Mouse (Mus musculus): ENCODE results near the gene Helz.

Gene Helz

DNA sequence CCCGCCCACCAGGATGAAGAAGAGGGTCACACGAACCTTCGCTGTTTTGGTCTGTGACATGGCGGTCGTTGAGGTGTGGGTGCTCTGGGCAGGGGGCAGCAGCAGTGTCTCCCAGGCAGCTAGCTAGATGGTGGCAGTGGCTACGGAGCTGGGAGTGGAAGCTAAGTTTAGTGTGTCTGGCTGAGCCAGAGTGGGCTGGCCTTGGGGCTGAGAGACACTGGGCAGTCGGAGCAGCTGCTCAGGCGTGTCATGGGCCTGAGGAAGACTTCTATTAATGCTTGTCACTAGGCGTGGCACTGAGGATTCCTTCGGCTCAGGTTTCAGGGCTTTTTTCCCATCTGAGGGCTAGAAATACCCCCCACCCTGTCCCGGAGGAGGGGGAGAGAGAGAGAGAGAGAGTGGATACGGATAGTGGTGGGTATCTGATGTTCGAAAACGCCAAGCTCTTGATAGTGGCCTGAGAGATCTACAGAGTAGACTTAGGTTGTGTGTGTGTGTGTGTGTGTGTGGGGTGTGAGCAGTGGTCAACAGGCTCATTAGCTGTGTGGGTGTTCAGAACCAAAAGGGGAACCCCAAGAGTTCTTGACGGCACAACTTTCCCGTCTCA lies 168.7 kb downstream of the Helz start, which contains the start of gene Cacng1:
Cacng1 (minus strand) TSS at position 191 of the 607 bp plus-strand sequence.
- no peak for DNase-seq (ENCODE audit: extremely low spot score, low read depth, low spot score)

DNA sequence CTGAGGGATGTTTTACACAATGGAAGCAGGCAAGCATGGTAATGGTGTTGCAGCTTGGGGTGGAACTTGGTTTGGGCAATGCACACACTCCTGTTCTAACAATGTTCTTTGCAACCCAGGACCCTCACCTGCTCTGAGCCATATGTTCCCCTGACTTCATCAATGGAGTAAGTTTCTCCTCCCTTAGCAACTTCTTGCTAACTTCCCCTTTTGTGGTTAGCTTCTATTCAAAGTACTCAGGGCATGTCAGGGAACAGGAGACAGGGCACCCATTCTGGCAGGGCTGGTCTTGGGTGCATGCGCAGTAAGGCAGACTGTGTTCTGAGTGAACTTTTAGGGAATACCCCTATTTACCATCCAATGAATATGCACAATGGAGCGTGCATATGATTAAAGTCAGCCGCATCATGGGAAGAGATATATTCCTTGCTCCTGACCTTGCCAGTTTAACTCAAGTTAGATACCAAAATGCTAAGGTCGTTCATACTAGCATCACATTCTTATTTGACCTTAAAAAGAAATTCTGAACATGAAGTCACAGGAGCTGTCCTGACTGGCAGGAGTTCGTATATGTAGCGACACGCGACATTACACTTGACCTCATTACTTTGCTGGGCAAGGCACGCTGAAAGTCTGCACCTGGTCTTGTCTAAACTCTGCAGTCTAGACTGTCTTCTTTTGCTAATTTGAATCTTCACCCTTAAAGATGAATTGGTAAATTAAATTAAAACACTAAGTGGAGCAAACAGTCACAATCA lies 172.7 kb downstream of the Helz start:
- DNase-seq (ENCODE audit: extremely low spot score, low read depth, low spot score) = no peak

DNA sequence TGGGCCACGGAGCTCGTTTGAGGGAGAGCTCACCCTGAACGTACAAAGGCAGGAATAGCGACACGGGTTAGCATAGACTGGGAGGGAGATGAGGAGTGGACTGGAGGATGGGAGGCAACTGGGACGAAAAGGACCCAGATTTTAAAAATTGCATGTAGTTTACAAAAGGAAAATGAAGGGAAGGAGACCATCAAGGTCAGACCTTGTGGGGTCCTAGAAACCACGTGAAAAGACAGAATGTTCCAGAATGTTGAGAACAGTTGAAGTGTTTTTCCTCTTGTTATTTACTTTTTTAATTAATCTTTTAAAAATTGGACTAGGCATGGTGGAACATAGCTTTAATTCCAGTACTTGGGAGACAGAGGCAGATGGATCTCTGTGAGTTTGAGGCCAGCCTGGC lies 173.3 kb downstream of the Helz start:
- DNase-seq (ENCODE audit: extremely low spot score, low read depth, low spot score) = no peak

DNA sequence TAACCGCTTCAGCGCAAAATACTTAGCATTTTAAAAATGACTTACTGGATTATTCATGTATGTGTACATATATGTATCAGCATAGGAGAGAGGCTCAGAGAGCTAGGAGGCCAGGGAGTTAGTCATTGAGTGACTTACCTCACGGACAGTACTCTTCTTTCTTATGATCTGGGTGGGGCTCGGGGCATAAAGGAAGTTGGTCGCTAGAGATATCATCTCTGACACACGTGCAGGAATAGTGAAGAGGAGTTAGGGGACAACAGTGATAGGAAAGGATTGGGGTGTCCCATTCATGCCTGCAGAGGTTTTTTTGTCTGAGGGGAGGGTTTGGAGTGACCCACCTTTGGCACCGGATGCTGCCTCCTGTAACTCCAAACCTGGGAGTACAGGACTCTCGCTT lies 176.9 kb downstream of the Helz start:
- no peak for DNase-seq (ENCODE audit: extremely low spot score, low read depth, low spot score)

DNA sequence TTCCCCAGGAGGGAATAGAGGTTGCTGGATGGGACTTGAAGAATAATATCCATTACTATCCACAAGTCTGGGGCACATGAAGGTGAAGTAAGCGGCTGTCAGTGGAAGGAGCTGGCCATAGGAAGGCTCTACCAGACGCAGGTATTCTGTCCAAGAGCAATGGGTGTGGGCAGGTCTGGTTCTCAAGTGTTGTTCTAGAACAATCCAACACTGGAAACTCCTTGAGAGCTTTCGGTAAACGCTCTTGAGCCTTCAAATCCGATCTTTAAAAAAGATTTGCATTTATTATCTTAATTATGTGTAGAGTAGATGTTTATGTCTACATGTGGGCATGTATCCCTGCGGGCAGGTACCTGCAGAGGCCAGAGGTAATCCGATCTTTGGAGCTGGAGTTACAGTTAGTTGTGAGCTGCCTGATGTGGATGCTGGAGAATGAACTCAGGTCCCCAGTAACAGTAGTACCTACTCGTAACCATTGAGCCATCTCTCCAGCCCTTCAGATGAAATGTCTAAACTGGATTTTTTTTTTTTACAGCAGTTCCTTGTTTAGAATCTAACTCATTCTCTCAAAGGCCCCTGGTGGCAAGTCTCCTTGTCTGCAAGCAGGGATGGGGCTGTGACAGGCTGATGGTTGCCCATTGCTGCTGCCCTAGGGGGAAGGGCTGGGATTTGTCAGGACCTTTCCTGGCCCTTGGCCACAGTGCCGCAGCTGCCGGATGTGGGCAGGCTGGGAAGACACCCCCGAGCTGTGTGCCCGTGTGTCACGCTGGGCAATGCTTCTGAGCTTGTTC lies 180.5 kb downstream of the Helz start:
- DNase-seq (ENCODE audit: extremely low spot score, low read depth, low spot score) = no peak

DNA sequence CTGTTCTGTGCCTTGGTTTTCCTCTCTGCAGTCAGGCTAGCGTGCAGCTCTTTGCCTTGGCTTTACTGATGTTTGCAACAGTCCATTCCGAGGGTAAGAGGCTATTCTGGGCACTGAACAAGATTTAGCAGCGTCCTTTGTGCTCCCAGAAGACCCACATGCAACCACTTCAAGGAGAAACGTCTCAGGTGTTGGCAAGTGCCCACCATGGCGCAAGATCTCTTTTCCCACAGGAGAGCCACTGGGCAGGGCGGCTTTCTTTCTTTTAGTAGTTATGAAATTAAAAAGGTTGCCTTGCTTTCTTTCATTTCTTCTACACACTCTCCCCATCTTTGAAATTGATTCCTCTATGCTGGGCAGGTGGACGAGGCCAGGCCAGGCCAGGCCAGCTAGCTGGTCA lies 181.4 kb downstream of the Helz start:
- DNase-seq (ENCODE audit: extremely low spot score, low read depth, low spot score) = no peak

DNA sequence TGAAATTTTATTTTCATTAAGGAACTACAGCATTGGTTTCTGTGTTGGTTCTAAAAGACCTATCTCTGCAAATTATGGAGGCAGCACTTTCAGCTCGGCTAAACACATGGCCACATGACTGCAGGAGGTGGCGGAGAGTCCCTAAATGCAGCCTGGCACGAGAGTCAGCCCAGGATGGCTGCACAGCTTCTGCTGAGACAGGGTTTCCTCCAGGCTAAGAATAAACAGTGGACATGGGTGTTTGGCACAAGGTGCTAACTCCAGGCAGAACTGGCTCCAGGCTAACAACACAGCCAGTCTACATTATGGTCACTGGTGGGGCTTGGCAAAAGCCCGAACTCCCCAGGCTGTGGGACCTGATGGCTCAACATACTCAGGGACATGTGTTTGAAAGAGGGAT lies 183.2 kb downstream of the Helz start:
- DNase-seq (ENCODE audit: extremely low spot score, low read depth, low spot score) = no peak

DNA sequence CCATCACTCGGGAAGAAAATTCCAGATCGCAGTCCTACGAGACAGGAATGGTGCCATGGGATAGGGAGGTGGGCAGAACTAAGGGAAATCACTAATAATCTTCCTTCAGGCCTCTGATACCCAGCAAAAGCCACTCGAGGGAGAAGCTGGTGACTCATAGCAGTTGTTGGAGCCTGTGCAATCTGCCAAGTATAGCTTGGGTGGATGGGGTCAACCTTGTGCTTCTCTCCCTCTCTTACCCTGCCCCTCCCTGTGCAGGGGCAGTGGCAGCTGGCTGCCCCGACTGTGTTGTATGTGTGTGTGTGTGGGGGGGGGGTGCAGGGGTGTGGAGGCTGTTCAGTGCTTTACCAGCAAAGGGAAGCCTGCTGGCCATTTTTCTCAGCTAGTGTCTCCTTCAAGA lies 183.8 kb downstream of the Helz start:
- DNase-seq (ENCODE audit: extremely low spot score, low read depth, low spot score) = no peak

DNA sequence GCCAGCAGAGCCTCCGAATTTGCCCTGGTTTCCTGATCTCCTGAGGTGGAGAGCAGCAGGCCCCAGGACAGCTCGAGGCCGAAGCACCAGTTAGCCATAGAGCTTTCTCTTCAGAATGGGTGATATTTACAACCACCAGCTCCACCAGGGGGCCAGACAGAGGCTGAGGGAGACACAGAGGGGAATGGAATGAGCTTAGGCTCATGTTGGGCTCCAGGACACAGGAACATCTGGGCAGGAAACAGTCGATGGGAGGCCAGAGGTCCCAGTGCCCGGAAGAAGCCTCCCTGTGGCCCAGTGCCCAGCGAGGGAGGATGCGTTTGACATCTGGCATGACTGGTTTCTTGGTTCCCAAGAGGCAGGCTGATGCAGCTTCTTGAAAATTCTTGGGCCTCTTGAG lies 186.4 kb downstream of the Helz start:
- DNase-seq (ENCODE audit: extremely low spot score, low read depth, low spot score) = no peak

DNA sequence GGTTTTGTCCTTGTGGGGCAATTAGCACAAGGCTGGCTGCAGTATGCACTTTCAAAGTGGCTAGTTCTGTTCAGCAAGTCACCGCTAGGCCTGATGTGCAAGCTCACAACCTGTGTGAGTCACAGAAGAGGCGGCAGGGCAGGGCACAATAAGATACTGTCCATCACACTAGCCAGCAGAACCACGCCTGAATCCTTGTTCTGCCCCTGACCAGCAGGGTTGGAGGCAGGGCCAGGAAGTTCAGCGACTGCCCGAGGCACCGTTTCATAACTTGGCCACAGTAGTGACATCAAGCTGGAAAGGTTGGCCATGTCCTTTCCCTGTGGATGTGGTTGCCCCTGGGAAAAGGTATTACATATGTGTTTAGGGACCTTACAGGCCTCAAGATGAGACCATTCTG lies 190.2 kb downstream of the Helz start:
- no peak for DNase-seq (ENCODE audit: extremely low spot score, low read depth, low spot score)

DNA sequence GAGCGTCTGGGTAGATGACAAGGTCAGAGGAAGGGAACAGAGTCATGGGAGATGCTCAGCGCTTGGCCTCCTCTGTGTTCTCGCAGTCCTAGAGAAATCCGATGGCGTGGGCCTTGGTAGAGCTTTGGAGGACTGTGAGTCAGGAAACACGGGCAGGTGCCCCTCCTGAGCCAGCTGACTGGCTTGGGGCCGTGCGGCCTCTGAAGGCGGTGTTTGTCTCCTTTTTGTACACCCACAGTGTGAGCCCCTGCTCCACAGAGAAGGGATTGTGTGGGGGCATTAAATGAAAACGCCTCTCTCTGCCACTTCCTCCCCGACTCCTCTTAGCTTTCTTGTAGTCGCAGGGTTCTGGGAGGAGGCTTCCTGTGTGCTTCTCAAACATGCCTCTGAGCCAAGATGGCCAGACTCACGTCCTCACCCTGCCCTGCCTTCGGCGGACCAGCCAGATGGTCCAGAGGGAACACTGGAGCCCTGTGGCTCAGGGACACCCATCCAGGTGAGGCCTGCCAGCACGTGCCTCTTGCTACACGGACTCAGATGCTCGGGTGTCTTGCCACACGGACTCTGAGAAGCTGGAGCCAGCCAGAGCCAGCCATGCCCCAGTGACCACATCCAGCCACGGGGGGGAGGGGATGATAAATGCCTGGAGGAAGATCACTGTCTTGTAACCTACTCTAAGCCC lies 190.8 kb downstream of the Helz start:
- no peak for DNase-seq (ENCODE audit: extremely low spot score, low read depth, low spot score)

DNA sequence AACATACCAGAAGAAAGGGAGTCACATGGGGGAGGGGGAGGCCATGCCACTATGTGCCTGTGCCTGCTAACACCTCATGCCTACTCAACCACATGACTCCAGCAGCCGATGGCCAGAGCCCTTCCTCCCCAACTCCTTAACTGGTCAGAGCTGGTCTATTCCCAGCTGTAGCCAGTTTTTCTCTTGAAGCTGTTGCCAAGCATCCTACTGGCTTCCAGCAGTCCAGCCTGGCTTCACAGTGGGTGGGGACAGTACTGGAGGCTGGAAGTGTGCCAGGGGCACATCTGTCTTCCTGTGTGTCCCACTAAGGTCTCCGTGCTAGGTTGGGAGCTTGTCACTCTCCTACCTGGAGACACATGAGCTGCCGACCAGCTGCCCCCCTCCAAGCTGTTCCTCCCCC lies 195.4 kb downstream of the Helz start:
- DNase-seq (ENCODE audit: extremely low spot score, low read depth, low spot score) = no peak

Data from hindlimb bud, embryonic 11.5 days (tissue).